Mouse (Mus musculus): ENCODE data around the gene Stt3b.

GRCm38 (mm10) chr9:115231476-115231875, 78.7 kb downstream of the Stt3b start:
- TF ChIP-seq POLR2A (IDR thresholded peaks at IDR 0.05; ENCODE audit: insufficient read length, low read depth): no peak
- no peak for TF ChIP-seq MAX (IDR thresholded peaks at IDR 0.05; ENCODE audit: low read depth)
- no peak for TF ChIP-seq POLR2AphosphoS2 (IDR thresholded peaks at IDR 0.05; ENCODE audit: insufficient read length, low read depth)
- TF ChIP-seq USF1 (IDR thresholded peaks at IDR 0.05; ENCODE audit: low read depth): no peak
- TF ChIP-seq MYOG (IDR thresholded peaks at IDR 0.05; ENCODE audit: control insufficient read depth in 1 of 3, insufficient read depth in 1 of 3, insufficient read length in 2 of 3, low read depth in 2 of 3): no peak
- TF ChIP-seq E2F4 (IDR thresholded peaks at IDR 0.05; ENCODE audit: insufficient read depth): no peak
- no peak for TF ChIP-seq TCF12 (IDR thresholded peaks at IDR 0.05; ENCODE audit: insufficient read depth, poor library complexity, severe bottlenecking)
- no peak for TF ChIP-seq MYOD1 (IDR thresholded peaks at IDR 0.05; ENCODE audit: control insufficient read depth in 1 of 3, insufficient read length in 2 of 3, low read depth in 2 of 3)
- no peak for TF ChIP-seq TCF3 (IDR thresholded peaks at IDR 0.05; ENCODE audit: insufficient read length, low read depth)

Measured in myocyte (in vitro differentiated cells).